Mouse (Mus musculus): ENCODE results near the gene Prdm16.

Gene Prdm16

DNA sequence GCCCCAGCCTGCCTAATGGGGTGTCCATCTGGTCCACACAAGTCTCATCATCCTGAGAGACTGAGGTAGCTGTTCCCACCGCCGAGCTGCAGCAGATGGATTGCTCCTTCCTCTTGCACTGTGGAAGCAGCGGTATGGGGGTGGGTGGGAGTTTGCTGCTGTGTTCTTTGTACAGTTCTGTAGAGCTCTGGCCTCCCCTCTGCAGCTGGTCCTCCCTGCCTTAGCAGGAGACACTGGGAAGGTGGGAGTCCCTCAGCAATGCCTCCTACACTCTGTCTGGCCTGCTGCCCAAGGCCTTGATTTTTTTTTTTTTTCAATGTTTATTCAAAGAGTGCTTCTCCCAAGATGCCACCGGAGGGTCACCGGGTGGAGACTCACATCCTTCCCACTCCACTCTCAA lies 235.3 kb downstream of the Prdm16 start:
- TF ChIP-seq GATA4 (IDR thresholded peaks at IDR 0.05; ENCODE audit: insufficient replicate concordance, low read length): no peak

DNA sequence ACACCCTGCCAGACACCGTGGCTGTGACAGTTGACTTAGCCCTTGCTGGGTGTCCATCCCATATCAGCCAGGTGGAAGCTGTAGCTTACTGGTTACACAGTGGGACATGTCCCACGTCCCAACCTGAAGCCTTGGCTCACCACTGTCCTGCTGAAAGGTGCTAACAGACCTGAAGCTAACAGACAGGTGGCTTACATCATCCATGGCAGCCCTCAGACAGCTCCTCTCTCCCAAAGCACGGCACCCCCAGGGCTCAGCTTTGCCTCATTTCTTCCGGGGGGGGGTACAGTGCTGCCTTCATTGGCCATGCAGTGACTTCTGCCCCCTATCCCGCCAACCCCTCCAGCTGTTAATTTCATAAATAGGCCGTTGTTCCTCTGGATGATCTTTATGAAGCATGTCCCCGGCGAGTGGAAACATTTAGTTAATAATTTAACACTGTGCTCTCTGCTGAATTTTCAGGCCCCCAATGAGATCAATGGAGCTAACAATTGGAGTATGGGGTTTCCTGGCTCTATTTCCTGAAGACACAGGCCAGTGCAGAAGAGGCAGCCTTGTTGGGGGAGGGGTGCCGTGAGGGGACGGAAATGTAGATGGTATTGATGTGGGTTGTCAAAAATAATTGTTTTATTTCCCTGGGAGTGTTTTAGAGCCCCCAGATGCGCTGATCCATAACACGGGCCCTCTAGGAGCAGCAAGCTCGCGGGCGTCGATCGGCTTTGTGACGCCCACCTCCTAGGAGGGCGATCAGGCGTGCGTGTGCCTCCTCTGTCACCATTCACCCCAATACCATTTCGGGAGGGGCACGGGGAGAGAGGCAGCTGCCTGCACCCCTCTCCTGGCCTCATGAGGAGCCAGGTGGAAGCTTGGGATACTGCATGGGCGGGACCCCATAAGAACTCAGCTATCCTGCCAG lies 236.2 kb downstream of the Prdm16 start:
- no peak for TF ChIP-seq GATA4 (IDR thresholded peaks at IDR 0.05; ENCODE audit: insufficient replicate concordance, low read length)

DNA sequence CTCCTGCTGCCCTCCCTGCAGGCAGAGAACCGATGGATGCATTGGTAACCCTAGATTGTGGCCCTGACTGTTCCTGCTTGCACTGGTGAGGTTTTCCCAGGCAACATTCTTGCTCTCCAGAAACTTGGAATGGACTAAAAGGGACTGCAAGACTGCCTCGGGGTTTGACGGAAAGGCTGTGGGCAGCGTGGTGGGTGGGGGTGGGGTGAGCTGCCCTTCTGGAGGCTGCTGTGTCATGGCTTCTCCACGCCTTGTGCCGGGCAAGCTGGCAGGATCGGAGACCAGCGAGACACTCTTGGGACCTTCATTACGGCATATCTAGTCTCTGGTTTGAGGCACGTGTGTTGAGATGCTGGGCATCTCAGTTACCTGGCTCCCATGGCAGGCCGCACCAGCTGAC lies 237.0 kb downstream of the Prdm16 start:
- no peak for TF ChIP-seq GATA4 (IDR thresholded peaks at IDR 0.05; ENCODE audit: insufficient replicate concordance, low read length)

DNA sequence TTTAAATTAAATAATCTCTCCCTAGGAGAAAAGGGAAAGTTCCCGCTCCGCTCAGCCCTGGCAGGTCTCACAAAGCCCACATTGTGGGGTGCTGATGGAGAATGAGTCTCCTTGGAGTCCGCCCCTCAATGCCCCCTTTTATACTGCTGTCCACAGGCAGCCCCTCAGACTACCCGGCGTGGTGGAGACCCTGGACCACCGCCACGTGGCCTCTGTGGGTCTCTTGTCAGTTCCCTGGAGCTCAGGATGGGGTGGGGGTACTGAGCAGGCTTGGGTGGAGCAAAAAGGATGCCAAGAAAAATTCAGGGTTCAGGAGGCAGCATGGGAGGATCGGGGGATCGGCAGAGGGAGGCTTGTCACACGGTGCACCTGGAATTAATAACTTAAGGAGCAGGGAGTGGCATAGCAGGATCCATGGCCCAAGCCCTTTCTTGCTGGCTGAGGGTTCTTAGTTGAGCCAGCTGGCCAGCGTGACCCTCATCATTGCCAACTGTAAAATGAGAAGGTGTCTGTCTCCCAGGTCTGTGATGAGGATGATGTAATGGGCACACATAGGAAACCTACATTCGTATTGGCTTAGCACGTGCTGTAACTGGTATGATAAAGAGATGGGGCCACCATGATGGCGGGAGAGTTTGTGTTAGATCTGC lies 239.9 kb downstream of the Prdm16 start:
- TF ChIP-seq GATA4 (IDR thresholded peaks at IDR 0.05; ENCODE audit: insufficient replicate concordance, low read length): no peak

DNA sequence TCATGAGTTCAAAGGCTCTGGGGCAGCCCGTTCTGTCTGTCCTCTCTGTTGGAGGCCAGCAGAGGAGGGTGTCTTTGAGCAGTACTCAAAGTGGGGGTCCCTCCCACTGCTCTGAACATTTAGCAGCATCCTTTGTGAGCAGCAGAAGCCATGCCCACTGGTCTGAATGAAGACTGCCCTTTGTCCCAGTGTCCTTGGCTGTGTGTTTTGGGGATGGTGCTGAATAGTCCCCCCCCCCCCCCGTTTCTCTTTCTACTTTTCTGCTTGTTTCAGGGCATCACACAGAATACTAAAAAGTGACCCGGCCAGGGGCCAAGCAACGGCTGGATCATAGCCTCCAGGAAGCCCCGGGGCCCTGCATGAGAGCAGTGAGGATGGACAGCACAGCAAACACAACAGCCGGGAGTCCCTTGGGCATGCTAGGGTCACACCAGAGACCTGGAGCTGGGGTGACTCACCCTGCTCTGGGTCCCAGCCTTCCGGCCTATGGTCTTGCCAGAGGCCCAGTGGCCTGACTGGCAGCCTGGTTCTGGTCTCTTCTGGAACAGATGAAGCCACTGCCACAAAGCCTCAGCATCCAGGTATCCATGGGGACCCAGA lies 242.4 kb downstream of the Prdm16 start:
- TF ChIP-seq GATA4 (IDR thresholded peaks at IDR 0.05; ENCODE audit: insufficient replicate concordance, low read length): no peak

DNA sequence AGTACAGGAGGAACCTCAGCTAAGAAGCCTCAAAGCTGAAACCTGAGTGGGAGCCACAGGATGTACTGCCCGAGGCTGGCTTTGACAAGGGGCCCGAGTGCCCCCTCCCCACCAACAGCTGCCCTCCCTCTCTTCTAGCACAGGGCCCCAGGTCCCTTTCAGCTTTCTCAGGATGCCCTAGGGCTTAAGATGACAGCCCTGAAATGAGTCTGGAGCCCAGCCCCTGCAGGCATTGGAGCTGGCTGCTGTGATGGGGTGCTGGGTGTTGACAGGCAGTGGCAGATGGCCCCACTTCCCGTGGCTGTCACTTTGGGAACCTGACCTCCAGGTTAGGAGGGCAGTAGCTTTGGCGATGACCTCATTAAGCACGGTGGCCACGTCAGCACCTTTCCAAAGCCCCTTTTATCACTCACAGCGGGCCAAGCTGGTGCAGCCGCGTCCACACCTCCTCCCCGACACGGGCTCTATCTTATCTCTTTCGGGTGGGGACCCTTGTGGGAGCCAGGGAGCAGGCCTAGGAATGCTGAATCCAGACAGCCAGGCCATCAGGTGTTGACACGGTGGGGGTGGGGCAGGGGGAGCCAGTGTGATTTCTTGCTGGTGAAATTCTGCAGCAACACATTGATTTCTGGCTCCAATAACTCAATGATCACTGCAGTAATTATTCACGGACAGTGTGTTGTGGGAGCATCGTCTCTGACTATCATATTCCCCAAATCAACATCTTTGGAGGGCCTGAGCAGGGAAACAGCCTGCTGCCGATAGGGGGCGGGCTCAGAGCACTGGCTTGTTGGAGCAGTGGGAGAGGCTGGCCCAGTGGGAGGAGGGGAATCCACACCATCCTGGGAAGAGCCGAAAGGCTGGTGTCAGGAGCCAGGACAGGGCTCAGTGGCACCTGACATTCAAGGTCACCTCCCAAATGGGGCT lies 243.2 kb downstream of the Prdm16 start:
- TF ChIP-seq GATA4 (IDR thresholded peaks at IDR 0.05; ENCODE audit: insufficient replicate concordance, low read length): no peak

DNA sequence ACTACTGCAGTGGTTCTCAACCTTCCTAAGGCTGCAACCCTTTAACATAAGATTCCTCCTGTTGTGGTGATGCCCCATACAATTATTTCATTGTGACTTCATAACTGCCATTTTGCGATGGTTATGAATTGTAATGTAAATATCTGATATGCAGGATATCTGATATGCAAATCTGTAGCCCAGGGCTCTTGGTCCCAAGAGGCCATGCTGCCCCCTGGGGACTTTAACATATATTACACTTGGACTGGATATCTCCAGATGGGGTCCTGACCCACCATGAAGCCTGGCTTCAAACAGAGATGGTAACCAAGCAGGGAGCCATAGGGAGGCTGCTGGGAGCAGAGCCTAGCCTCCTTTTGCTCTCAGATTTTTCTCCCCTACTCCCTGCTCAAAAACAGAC lies 244.0 kb downstream of the Prdm16 start:
- TF ChIP-seq GATA4 (IDR thresholded peaks at IDR 0.05; ENCODE audit: insufficient replicate concordance, low read length): no peak

DNA sequence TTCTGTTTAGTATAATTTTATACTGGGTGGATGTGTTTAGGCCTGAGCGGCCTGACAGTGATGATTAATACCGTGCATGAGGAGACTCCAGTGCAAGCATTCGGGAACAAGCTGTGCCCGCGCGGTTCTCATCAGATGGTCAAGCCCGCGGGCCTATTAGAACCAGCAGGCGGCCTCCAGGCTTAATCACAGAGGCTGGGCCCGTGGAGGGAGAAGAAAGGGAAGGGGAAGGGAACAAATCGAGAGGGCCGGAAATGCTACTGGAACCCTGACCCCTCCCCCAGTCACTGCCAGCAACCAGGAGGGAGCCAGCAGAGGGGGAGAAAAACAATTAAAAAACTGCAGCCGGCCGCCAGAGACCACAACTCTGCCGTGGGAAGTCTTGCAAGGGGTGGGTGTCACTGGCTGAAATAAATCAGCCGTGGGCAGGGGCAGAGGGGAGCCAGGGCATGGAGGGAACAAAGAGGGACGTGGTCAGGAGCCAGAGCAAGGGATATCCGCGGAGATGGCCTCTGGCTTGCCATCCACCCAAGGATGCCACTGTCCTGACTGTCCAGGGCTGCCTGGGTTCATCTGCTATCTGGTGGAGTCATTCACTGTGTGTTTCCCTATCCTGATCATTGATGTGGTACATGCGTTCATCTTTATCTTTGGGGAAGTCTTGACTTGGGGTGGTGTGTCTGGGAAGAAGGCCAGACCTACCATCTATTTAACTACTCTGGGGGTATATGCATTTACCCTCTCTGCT lies 246.2 kb downstream of the Prdm16 start:
- no peak for TF ChIP-seq GATA4 (IDR thresholded peaks at IDR 0.05; ENCODE audit: insufficient replicate concordance, low read length)

DNA sequence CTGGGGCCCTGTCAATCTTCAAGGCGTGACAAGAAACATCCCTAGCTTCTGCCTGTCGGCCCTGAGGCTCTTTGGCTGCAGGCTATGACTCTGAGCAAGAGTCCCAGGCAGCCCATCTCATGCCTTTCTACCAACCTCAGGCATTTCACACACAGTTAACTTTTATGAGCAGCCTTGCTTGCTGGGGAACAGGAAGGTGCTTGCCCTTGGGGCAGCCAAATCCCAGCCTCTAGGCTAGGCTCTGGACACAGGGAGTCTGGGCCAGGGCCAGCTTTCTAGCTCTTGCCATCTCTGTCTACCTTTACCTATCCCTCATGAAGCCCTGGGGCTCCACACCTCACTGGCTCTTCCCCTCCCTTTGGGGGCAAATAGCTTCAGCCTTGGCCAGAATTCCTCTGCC lies 247.0 kb downstream of the Prdm16 start:
- no peak for TF ChIP-seq GATA4 (IDR thresholded peaks at IDR 0.05; ENCODE audit: insufficient replicate concordance, low read length)

DNA sequence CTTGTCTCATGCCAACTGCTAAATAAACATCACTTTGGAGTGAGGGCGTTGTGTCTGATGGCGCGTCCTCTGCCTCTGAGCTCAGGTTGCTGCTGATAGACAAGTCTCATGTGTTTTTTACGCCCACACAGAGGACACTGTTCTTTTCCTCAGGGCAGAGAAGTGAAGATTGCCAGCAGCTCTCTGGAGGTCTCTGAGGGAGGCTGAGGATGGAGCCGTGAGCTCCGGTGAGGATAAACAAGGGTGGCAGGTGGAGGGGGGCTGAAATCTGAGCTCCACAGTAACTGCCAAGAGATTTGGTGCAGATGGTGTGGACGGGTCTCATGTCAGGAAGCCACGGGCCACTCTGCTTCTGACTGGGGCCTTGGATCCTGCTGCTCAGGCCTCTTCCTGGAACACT lies 249.9 kb downstream of the Prdm16 start:
- TF ChIP-seq GATA4 (IDR thresholded peaks at IDR 0.05; ENCODE audit: insufficient replicate concordance, low read length): no peak

DNA sequence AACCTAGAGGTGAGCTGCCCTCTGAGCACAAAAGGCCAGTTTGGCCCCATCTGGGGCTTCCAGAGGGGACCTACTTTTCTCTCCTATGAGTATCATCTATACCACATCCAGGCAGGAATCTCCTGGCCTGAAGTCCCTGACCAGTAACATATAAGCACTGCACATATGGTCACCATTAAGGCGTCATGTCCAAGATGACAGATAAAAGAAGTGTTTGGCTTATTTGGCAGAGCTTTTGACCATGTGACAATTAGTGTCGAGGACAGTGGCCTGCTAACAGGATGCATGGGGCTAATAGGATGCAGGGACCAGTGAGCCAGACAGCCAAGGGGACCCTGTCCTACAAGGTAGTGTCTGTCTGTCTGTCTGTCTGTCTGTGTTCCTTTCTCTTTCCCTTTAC lies 250.8 kb downstream of the Prdm16 start:
- TF ChIP-seq GATA4 (IDR thresholded peaks at IDR 0.05; ENCODE audit: insufficient replicate concordance, low read length): no peak

DNA sequence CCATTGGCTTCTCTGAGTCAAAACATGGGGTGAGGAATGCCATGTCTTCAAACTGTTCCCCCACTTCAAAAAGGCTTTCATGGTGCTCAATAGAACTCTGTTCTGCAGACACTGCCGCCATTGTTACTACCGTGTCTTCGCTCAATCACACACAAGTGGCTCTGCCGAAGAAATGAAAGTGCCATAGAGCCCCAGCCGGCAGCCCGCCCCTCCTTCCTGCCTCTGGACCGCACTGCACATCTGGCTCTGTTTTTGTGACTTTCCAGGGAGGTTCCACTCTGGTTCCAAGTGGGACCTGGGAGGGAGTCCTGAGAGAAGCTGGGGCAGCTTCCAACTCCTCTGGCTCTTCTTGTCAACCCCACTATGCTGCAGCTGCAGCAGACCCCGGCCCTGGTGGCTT lies 251.5 kb downstream of the Prdm16 start:
- TF ChIP-seq GATA4 (IDR thresholded peaks at IDR 0.05; ENCODE audit: insufficient replicate concordance, low read length): no peak

DNA sequence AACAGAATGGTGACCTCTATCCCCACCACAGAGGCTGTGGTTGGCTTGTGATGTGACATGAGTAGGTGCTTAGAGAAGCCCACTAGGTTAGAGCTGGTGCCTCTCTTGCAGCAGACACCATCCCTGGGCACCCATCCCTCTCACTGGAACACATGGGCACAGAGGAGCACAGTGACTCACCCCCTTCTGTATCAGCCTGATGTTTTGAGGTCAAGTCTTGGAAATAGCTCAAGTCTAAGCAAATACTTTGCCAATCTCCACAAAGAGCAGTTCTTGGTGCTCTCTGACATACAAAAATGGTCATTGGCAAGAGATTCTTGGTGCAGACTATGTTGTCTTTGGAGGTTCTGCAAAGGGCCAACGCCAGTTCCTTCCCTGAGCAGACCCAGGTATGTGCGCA lies 257.8 kb downstream of the Prdm16 start:
- no peak for TF ChIP-seq GATA4 (IDR thresholded peaks at IDR 0.05; ENCODE audit: insufficient replicate concordance, low read length)

DNA sequence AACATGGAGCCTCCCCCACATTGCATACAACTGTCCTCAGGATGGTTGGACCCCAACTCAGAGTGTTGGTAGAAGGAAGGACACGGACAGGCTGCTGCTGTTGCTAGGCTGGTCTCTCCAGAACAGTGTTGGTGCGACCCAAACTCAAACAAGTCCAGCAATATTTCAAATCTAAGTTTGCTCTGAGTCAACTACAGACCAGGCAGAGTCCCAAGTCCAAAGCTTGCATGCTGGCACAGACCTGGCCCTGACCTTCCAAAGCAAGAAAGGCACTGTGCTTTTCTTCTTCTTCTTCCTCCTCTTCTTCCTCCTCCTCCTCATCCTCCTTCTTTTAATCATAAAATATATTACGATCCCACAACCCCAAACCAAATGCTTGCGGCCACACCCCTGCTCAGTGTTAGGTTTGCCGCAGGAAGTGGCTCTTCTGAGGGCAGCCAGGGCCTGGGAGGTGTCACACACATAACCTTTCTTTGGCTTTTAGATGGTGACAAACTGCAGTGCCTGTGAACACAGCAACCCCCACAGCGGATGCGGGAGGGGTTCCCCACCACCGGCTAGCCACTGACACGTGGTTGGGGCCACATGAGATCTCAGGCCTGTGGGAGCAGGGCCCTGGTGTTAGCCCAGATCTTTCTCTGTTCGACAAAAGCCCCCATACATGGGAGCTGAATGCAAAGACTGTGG lies 260.6 kb downstream of the Prdm16 start:
- no peak for TF ChIP-seq GATA4 (IDR thresholded peaks at IDR 0.05; ENCODE audit: insufficient replicate concordance, low read length)

Data from liver, adult (tissue).